Mouse (Mus musculus) embryonic facial prominence, embryonic 12.5 days (tissue): ENCODE results near the gene Vps35l. TPM values are rescaled to one million over a fixed set of nuclear protein-coding genes. Genes with fewer than 3 reads are reported as not detected.

ENCODE experiments used
- ATAC-seq: fragments of 200-750 bp; cut with Nextera tagmentation; 2 replicates; pipeline ENCODE4 v1.8.0; 2017; ENCODE audit not compliant: insufficient number of reproducible peaks, insufficient read depth, low FRiP score, low TSS enrichment
- H3K27ac ChIP-seq: fragments of 300-500 bp; sonication (generic); 2 replicates; pipeline ENCODE4 v1.5.1; 2016; ENCODE audit warnings: mild to moderate bottlenecking
- H3K27me3 ChIP-seq: fragments of 300-500 bp; sonication (generic); 2 replicates; pipeline ENCODE4 v1.6.1; 2016; ENCODE audit warnings: mild to moderate bottlenecking, moderate library complexity
- H3K36me3 ChIP-seq: fragments of 300-500 bp; sonication (generic); 2 replicates; pipeline ENCODE4 v1.6.1; 2016; ENCODE audit warnings: mild to moderate bottlenecking
- H3K4me1 ChIP-seq: fragments of 300-500 bp; sonication (generic); 2 replicates; pipeline ENCODE4 v1.6.1; 2016
- H3K4me2 ChIP-seq: fragments of 300-500 bp; sonication (generic); replicated peaks from 2 replicates; pipeline ENCODE4 v1.6.1; 2016; ENCODE audit warnings: mild to moderate bottlenecking, moderate library complexity
- H3K4me3 ChIP-seq: fragments of 300-500 bp; sonication (generic); 2 replicates; pipeline ENCODE4 v1.5.1; 2016; ENCODE audit warnings: mild to moderate bottlenecking
- H3K9ac ChIP-seq: fragments of 300-500 bp; sonication (generic); 2 replicates; pipeline ENCODE4 v1.6.1; 2016; ENCODE audit warnings: mild to moderate bottlenecking, moderate library complexity
- H3K9me3 ChIP-seq: fragments of 300-500 bp; sonication (generic); 2 replicates; pipeline ENCODE4 v1.6.1; 2016; ENCODE audit warnings: mild to moderate bottlenecking, moderate library complexity
- WGBS: fragments of 180-500 bp; shearing (Covaris S2); methylation state at CpG from one replicate; pipeline ENCODE4 v1.1.7; 2016; 5-methylcytosine and 5-hydroxymethylcytosine counted together
- polyA plus RNA-seq: library from polyadenylated mRNA; unstranded; fragments of >200 nt; fragmentation: Nextera tagmentation; extraction: Ambion mirVana; gene quantifications from 2 replicates; pipeline ENCODE4 v1.2.1, GENCODE M21; 2016

Gene Vps35l
- polyA plus RNA-seq, 1 experiment from 2014 or later, result 81.1 TPM

DNA sequence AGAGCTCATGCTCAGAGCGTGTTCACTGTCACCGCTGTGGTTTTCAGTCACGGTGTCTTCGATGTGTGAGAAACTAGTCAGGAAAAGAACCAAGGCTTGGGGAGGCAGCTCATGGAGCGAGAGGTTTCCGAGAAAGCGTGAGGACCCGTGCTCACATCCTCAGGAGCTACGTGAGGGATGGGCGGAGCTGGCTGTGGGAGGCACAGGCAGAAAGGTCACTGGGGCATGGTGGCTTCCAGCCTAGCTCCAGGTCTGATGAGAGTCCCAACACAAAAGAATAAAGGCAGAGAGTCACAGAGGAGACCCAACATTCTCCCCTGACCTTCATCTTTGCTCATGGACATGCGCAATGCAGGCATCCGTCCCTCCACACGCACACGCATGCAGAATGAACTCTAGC is 24.7 kb downstream of the Vps35l start:
- peaks cover 50% of the 10 kb centered on the region for H3K36me3 ChIP-seq
- no peaks in the 10 kb centered on the region for H3K27me3 ChIP-seq
- H3K4me3 ChIP-seq, result no peak overlapping the region
- no peak overlapping the region for H3K4me2 ChIP-seq
- no peak for ATAC-seq
- WGBS, result 82% methylated on average over 14 of the region's 14 CpGs
- no peaks in the 10 kb centered on the region for H3K4me1 ChIP-seq
- no peak overlapping the region for H3K27ac ChIP-seq
- no peaks in the 10 kb centered on the region for H3K9me3 ChIP-seq
- H3K9ac ChIP-seq, result no peak overlapping the region

DNA sequence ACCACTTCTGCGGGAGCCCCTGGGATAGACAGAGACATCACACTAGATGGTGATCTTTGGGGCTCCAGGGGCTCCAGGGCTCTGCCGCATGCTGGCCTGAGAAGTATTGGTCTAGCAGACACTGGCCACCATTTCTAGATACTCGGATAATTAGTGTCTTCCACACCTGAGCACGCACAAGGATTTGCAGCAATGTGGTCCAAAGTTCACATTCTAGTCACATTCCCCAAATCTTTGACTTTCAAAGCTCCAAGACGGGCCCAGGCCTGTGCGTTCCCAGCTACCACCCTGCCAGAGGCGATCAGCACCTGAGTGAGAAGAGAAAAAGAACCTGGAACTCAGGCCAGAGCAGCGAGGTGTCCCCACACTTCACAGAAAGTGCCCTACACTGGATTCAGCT is 25.6 kb downstream of the Vps35l start:
- H3K36me3 ChIP-seq, result peaks cover 42% of the 10 kb centered on the region
- no peak overlapping the region for H3K9ac ChIP-seq
- ATAC-seq, result no peak
- no peak overlapping the region for H3K4me3 ChIP-seq
- H3K27ac ChIP-seq, result no peak overlapping the region
- 67% methylated on average over 8 of the region's 8 CpGs for WGBS
- no peak overlapping the region for H3K4me2 ChIP-seq
- no peaks in the 10 kb centered on the region for H3K4me1 ChIP-seq
- no peaks in the 10 kb centered on the region for H3K27me3 ChIP-seq
- no peaks in the 10 kb centered on the region for H3K9me3 ChIP-seq

DNA sequence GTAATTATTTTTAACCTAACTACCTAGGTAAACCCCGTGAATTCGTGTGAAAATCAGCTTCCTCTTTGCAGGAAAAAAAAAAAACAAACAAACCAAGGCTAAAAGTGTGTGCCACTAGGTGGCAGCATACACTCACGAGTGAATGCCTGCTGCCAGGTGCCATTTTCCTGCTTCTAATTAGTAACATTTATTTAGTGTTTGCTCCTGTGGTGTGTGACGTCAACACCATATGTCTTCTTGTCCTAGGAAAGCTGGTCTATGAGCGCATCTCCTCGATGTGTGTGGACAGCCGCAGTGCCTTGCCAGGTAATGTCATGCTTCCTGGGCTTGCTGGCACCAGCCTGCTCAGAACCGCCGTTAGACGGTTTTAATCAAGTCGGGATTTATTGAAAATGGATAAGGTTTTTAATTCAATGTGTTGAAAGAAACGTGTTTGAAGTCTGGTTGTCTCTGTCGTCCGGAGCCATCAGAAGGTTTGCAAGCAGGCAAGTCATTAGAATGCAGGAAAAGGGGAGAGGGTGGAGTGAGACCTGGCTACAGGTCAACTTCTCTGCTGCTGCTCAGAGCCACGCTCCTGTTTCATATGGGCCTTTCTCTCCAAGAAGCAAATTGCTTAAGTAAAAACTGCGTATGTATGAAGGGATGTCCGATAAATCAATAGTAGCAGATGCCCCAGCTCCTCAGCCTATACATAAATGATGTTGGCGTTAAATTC is 26.2 kb downstream of the Vps35l start:
- Histone ChIP-seq H3K9ac (no peak overlapping the region), H3K27me3 (no peaks in the 10 kb centered on the region), H3K4me1 (no peaks in the 10 kb centered on the region), H3K4me3 (no peak overlapping the region), H3K4me2 (no peak overlapping the region), H3K36me3 (peaks cover 35% of the 10 kb centered on the region), H3K9me3 (no peaks in the 10 kb centered on the region), H3K27ac (no peak overlapping the region)
- 62% methylated on average over 18 of the region's 18 CpGs for WGBS
- no peak for ATAC-seq

DNA sequence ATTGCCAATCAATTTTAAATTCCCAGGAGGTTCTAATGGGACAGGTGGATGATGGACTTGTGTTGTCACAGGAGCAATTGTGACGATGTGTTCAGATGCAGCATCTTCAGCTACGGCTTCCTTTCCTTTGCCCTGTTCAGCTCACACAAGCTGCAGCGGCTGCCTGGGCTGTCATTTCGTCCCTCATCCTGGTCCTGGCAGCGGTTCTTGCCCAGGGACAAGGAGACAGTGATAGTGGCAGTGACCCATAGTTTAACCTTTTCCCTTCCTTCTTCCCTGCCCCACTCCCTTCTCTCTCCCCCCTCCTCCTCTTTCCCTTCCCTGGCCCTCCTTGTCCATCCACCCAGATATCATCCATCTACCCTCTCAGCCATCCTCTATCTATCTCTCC is 26.8 kb downstream of the Vps35l start:
- H3K9ac ChIP-seq, result no peak overlapping the region
- H3K27ac ChIP-seq, result no peak overlapping the region
- ATAC-seq, result no peak
- no peaks in the 10 kb centered on the region for H3K9me3 ChIP-seq
- H3K36me3 ChIP-seq, result peaks cover 30% of the 10 kb centered on the region
- WGBS, result 91% methylated on average over 5 of the region's 5 CpGs
- H3K4me1 ChIP-seq, result no peaks in the 10 kb centered on the region
- H3K4me3 ChIP-seq, result no peak overlapping the region
- no peak overlapping the region for H3K4me2 ChIP-seq
- H3K27me3 ChIP-seq, result no peaks in the 10 kb centered on the region

DNA sequence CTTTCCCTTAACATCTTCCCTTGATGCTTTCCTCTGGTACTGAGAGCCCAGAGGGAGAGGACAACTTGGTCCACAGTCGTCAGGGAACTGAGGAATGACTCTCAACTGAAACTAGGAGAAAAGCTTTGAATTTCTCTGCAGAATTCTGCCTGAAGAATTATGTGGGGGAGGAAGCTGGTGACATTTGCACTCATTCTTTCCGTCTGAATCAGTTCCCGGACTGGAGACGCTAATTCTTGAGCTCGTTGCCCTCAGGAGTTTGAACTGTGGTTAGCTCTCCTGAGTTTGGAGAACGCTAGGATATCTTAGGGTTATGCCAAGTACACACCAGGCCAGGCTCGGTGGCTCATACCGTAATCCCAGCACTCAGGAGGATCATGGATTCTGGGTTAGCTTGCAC is 29.2 kb downstream of the Vps35l start:
- no peak overlapping the region for H3K27ac ChIP-seq
- H3K4me3 ChIP-seq, result no peak overlapping the region
- H3K36me3 ChIP-seq, result peaks cover 13% of the 10 kb centered on the region
- H3K4me2 ChIP-seq, result no peak overlapping the region
- H3K9ac ChIP-seq, result no peak overlapping the region
- H3K27me3 ChIP-seq, result no peaks in the 10 kb centered on the region
- ATAC-seq, result no peak
- H3K4me1 ChIP-seq, result no peaks in the 10 kb centered on the region
- H3K9me3 ChIP-seq, result no peaks in the 10 kb centered on the region
- 81% methylated on average over 8 of the region's 8 CpGs for WGBS

DNA sequence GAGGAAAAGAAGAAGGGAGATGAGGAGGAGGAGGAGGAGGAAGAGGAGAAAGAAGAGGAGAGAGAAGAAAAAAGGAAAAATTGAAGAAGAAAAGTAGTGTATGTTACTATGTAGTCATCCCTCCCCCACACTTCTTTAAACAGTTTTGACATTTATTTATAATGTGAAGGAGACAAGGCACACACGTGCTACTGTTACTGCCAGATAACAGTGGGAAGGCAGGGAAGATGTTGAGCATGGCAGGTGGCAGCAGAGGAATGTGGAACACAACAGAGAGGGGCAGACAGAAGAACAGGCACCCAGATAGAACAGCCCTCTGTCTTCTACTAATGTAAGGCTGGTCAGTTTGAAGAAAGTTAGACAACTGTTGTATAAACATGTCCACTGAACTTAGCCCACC is 29.6 kb downstream of the Vps35l start:
- Histone ChIP-seq H3K9me3 (no peaks in the 10 kb centered on the region), H3K36me3 (peaks cover 12% of the 10 kb centered on the region), H3K4me2 (no peak overlapping the region), H3K4me3 (no peak overlapping the region), H3K27ac (no peak overlapping the region), H3K9ac (no peak overlapping the region), H3K27me3 (no peaks in the 10 kb centered on the region), H3K4me1 (no peaks in the 10 kb centered on the region)
- ATAC-seq, result no peak
- WGBS, result 70% methylated on average over 1 of the region's 1 CpGs

DNA sequence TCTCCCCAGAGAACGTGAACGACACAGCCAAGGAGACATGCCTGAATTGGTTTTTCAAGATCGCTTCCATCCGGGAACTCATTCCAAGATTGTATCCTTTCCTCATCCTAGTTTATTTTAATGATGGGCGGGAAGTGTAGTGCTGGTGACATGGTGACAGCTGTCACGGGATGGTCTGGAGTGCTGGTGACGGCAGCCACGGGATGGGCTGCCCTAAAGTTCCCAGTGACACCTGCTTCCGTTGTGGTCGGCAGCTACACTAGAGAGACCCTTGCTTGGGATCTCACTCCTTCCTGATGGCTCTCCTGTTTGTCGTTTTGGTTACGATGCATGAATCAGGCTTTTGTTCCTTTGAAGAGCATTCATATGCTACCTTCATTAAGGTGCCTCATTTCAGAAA is 33.0 kb downstream of the Vps35l start:
- Histone ChIP-seq H3K36me3 (peaks cover 18% of the 10 kb centered on the region), H3K27me3 (no peaks in the 10 kb centered on the region), H3K9ac (no peak overlapping the region), H3K4me3 (no peak overlapping the region), H3K27ac (no peak overlapping the region), H3K9me3 (no peaks in the 10 kb centered on the region), H3K4me2 (no peak overlapping the region), H3K4me1 (no peaks in the 10 kb centered on the region)
- 93% methylated on average over 12 of the region's 12 CpGs for WGBS
- ATAC-seq, result no peak

DNA sequence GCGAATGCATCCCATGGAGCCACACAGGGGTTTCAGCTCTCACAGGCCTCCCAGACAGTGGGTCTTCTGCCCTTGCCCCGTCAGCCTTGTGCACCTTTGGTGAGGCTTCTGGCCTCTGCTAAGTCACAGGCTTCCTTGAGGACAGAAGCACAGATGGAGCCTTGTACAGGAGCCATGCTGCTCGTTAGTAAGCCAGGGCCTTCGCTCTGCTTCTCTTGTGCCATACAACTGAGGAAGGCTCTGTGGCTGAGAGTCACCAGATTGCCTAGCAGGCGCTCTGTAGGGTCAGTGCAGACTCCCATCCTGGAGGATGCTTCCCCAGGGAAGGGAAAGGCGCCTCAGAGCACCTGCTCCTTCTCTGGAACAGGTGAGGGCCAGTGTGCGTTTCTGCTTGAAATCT is 36.0 kb downstream of the Vps35l start:
- WGBS, result 80% methylated on average over 7 of the region's 7 CpGs

DNA sequence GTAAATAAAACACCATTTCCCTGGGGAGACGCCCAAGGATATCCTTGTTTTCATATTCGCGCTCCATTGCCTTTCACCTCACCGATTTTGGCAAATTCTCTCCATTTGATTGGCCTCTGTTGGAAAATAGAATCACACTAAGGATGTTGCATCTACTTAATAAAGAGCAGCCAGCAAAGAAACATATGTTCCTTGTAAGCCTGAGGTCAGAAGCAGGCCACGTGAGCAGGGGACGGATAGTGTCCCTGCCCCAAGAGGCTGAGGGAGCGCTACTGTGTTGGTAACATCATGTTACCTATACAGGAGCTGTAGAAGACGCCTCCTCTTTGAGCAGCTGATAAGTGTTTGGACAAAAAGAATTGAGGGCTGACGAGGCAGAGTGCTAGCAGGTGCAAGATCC is 36.5 kb downstream of the Vps35l start:
- Histone ChIP-seq H3K27me3 (no peaks in the 10 kb centered on the region), H3K4me2 (no peak overlapping the region), H3K27ac (no peak overlapping the region), H3K4me3 (no peak overlapping the region), H3K9me3 (no peaks in the 10 kb centered on the region), H3K36me3 (peaks cover 37% of the 10 kb centered on the region), H3K9ac (no peak overlapping the region), H3K4me1 (no peaks in the 10 kb centered on the region)
- 75% methylated on average over 9 of the region's 9 CpGs for WGBS
- no peak for ATAC-seq

More for the DNA sequence above, 36.0 kb downstream of the Vps35l start:
- no peak overlapping the region for H3K27ac ChIP-seq
- no peaks in the 10 kb centered on the region for H3K4me1 ChIP-seq
- peaks cover 32% of the 10 kb centered on the region for H3K36me3 ChIP-seq
- ATAC-seq, result 0 out of 2 replicates have a peak, but pooled peaks have one; percentile 45
- H3K9me3 ChIP-seq, result no peaks in the 10 kb centered on the region
- H3K4me2 ChIP-seq, result no peak overlapping the region
- no peaks in the 10 kb centered on the region for H3K27me3 ChIP-seq
- no peak overlapping the region for H3K4me3 ChIP-seq
- no peak overlapping the region for H3K9ac ChIP-seq

DNA sequence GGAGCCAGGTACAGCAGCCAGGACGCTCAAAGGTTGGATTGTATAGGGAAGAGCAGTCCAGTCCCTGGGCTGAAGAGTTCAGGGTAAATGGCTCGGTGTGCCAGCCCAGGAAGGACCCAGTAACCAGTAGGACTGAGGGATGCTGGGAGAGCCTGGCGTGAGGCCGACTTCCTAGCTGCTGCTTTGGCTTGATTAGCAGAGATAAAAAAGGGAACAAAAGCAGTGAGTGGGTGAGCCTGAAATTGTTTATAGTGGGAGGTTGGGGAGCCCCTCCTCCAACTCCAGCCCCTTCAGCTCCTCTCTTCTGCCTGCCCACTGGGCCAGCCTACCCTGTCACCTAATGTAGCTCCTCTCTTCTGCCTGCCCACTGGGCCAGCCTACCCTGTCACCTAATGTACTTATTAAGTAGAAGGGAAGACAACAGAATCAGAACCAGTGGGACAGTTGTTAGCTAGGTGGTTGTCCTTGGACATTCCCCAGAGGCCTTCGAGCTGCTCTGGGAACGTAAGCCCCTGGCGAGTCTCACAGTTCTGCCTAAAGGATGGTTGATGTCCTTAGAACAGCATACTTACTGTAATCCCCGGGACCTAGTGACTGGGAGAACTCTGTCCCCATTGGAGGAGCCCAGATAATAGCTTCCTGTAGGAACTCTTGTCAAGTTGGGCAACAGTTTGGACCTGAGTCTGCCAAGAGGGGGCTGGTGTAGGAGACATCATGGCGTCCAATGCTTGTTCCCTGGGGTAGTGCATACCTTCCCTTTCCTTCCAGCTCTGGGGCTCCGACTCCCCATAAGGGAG is 37.8 kb downstream of the Vps35l start:
- no peaks in the 10 kb centered on the region for H3K9me3 ChIP-seq
- ATAC-seq, result no peak
- 88% methylated on average over 10 of the region's 10 CpGs for WGBS
- no peaks in the 10 kb centered on the region for H3K4me1 ChIP-seq
- H3K9ac ChIP-seq, result no peak overlapping the region
- no peak overlapping the region for H3K4me3 ChIP-seq
- H3K27me3 ChIP-seq, result no peaks in the 10 kb centered on the region
- no peak overlapping the region for H3K27ac ChIP-seq
- no peak overlapping the region for H3K4me2 ChIP-seq
- H3K36me3 ChIP-seq, result peaks cover 38% of the 10 kb centered on the region

DNA sequence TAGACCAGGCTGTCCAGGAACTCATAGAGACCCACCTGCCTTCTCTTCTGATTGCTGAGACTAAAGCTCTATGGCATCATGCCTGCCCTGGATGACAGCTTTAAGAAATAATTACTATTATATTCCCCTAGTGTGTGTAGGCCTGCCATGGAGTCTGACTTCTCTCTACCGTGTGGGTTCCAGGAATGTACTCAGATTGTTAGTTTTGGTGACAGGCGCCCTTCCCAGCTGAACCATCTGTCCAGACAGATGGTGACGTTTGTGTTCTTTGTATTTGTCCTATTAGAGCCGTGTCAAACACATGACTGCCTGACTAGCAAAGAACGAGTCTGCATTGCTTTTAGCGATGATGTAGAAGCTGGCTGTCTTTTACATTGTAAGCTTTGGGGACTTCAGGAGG is 38.5 kb downstream of the Vps35l start:
- H3K27ac ChIP-seq, result no peak overlapping the region
- ATAC-seq, result no peak

DNA sequence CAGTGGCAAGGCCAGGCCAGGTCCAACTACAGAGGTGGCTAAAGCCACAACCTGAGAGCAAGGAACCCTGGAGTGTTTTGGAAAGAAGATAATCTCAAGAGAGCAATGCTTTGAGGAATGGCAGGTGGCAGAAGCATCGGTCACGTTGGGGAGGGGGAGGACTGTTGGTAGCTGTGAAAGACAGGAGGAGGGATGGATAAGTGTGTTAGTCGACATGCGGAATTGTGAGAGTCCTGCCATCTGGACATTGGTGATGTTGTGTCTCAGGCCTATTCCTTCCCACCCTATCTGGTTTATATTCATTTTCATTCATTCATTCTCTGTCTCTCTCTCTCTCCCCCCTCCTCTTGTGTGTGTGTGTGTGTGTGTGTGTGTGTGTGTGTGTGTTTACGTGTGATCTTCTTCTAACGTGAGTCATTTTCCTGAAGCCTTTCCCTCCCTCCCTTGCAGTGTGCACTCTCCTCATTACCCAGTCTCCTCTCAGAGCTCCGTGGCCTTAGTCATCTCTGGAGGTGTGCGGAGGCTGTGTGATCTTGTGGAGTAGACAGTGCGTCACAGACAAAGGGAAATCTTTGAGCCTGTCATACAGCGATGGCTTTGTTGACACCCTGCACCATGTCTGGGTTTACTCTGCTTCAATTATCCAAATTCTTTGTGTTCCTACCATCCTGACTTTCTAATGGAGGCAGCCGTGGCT is 43.4 kb downstream of the Vps35l start:
- H3K9me3 ChIP-seq, result no peaks in the 10 kb centered on the region
- ATAC-seq, result no peak
- peaks cover 33% of the 10 kb centered on the region for H3K36me3 ChIP-seq
- no peak overlapping the region for H3K4me3 ChIP-seq
- H3K9ac ChIP-seq, result no peak overlapping the region
- WGBS, result 85% methylated on average over 11 of the region's 11 CpGs
- no peak overlapping the region for H3K4me2 ChIP-seq
- no peaks in the 10 kb centered on the region for H3K4me1 ChIP-seq
- no peak overlapping the region for H3K27ac ChIP-seq
- H3K27me3 ChIP-seq, result no peaks in the 10 kb centered on the region

More for the DNA sequence above, 38.5 kb downstream of the Vps35l start:
- H3K36me3 ChIP-seq, result peaks cover 43% of the 10 kb centered on the region
- no peaks in the 10 kb centered on the region for H3K27me3 ChIP-seq
- no peak overlapping the region for H3K4me2 ChIP-seq
- 81% methylated on average over 6 of the region's 6 CpGs for WGBS
- H3K4me3 ChIP-seq, result no peak overlapping the region
- no peaks in the 10 kb centered on the region for H3K9me3 ChIP-seq
- H3K9ac ChIP-seq, result no peak overlapping the region
- no peaks in the 10 kb centered on the region for H3K4me1 ChIP-seq
